Mouse (Mus musculus) ES-Bruce4 (cell line): Measurements from ENCODE around the gene Tbc1d21. TPM values are rescaled to one million over a fixed set of nuclear protein-coding genes. Genes with fewer than 3 reads are reported as not detected.

ENCODE experiments used
- H3K27ac ChIP-seq: 2 replicates; pipeline ENCODE4 v1.5.1; 2012; ENCODE audit warnings: low read length, inconsistent platforms; ENCODE audit not compliant: insufficient read depth
- H3K27me3 ChIP-seq: 2 replicates; pipeline ENCODE4 v1.6.1; 2012; ENCODE audit warnings: mild to moderate bottlenecking, low read length, inconsistent platforms; ENCODE audit not compliant: control insufficient read depth, poor library complexity, insufficient read depth, severe bottlenecking
- H3K36me3 ChIP-seq: 2 replicates; pipeline ENCODE4 v1.6.1; 2012; ENCODE audit warnings: inconsistent platforms, mild to moderate bottlenecking, low read length, moderate library complexity; ENCODE audit not compliant: control insufficient read depth, poor library complexity, insufficient read depth, severe bottlenecking
- H3K4me1 ChIP-seq: one replicate; pipeline ENCODE4 v1.8.1; 2011; ENCODE audit warnings: low read length; ENCODE audit not compliant: control insufficient read depth, insufficient read depth
- H3K4me3 ChIP-seq: 2 replicates; pipeline ENCODE4 v1.5.1; 2011; ENCODE audit warnings: low read depth, mild to moderate bottlenecking, low read length
- H3K9ac ChIP-seq: 2 replicates; pipeline ENCODE4 v1.6.1; 2012; ENCODE audit warnings: low read depth, mild to moderate bottlenecking, inconsistent platforms; ENCODE audit not compliant: poor library complexity, severe bottlenecking
- H3K9me3 ChIP-seq: replicated peaks from 2 replicates; pipeline ENCODE4 v1.6.1; 2012; ENCODE audit warnings: mild to moderate bottlenecking, low read length, inconsistent platforms; ENCODE audit not compliant: control insufficient read depth, poor library complexity, insufficient read depth, severe bottlenecking
- CTCF ChIP-seq: IDR thresholded peaks from one replicate; pipeline ENCODE4 v1.8.1; 2011; ENCODE audit warnings: low read depth, low read length
- EP300 ChIP-seq: IDR thresholded peaks from 2 replicates; pipeline ENCODE4 v1.6.1; 2011; ENCODE audit warnings: low read depth, low read length; ENCODE audit not compliant: insufficient read depth
- POLR2A ChIP-seq: IDR thresholded peaks from one replicate; pipeline ENCODE4 v1.8.1; 2011; ENCODE audit warnings: low read length; ENCODE audit not compliant: insufficient read depth
- polyA plus RNA-seq: library from polyadenylated mRNA; stranded (reverse); fragments of >200 nt; gene quantifications from 2 replicates; pipeline ENCODE4 v1.2.4, GENCODE M21; 2011; ENCODE audit warnings: low read depth; ENCODE audit not compliant: missing spikeins, insufficient read depth, insufficient read length

Tbc1d21 gene
- not detected in 2 replicates for polyA plus RNA-seq

DNA sequence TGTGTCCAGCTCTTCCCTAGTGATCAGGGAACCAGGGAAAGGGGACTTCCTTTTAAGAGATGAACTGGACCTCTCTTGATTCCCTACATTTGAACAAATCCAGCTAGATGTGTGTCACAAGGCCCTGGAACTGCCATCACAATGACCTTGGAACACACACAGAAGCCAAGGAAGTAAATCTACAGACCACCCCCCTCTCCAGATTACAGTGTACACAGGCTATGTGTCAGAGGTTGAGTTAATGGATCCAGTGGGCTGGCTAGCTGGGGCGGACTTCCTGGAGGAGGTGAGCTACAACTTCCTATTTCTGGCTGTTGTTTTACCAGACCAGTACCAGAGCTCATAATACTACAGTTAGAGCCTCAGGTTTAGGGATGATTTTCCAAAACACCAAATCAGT, at the start of gene Tbc1d21:
Gene Tbc1d21 (minus strand): TSS at position 101 of the 400 bp plus-strand sequence.
- TF ChIP-seq EP300 (no peak), CTCF (no peak), POLR2A (no peak)
- H3K36me3 ChIP-seq: no peaks in the 10 kb centered on the region

DNA sequence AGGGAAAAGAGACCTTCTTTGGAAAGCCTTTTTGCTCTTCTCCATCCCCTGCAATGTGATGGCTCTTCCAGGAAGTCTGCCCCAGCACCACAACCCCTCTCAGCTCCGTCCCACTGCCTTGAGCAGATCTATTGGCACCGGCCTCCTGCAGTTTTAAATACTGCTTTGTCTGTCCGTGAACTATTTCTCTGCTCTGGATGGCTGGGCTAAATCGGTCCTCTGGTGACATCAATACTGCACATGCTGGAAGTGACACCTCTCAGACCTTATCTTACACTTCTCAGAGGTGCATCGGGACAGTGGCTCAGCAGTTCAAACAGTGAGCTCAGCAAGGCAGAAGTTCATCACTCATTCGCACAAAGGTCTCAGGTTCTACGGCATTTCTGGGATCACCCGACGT, 41.3 kb upstream of the Tbc1d21 start:
- TF ChIP-seq EP300: no peak
- TF ChIP-seq CTCF: no peak
- TF ChIP-seq POLR2A: no peak
- Histone ChIP-seq H3K4me3 (no peak overlapping the region), H3K36me3 (no peaks in the 10 kb centered on the region)

More for the DNA sequence above, at the start of gene Tbc1d21:
- H3K4me1 ChIP-seq: no peaks in the 10 kb centered on the region
- no peak within 1 kb of the TSS for H3K4me3 ChIP-seq
- no peak within 1 kb of the TSS for H3K27ac ChIP-seq
- H3K27me3 ChIP-seq: no peaks in the 10 kb centered on the region
- no peaks in the 10 kb centered on the region for H3K9me3 ChIP-seq
- H3K9ac ChIP-seq: no peak within 1 kb of the TSS

DNA sequence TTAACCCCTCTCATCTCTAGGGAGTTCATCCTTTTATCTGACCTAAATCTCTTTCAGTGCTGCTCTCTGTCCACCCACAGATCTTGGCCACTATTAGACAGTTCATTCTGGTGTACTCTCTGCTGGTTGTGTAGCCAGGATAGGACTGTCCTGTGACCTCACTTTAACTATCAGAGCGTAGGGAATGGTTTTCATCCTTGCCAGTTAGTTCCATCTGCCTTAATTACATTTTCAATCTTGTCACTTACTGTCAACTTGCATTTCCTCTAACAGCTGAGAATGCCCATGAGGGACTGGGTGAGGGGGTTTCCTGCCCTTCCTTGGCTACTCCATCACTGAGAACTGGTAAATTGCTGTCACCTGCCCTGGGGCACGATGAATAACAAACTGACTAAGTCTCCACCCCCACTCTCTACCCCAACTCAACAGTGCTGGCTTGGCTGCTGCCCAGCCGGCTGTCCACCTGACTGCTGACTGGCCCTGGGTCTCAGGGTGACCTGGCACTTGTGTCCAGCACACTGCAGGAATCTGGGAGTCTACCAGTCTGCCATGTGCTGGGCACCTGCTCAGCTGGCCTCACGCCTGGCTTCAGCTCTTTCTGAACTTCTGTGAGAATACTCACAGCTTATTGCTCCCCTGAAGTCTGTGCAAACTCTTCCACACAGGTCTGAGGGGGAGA, 39.9 kb upstream of the Tbc1d21 start:
- no peak for TF ChIP-seq POLR2A
- TF ChIP-seq EP300: no peak
- H3K9ac ChIP-seq: no peak overlapping the region
- H3K9me3 ChIP-seq: no peaks in the 10 kb centered on the region
- no peaks in the 10 kb centered on the region for H3K27me3 ChIP-seq
- H3K36me3 ChIP-seq: no peaks in the 10 kb centered on the region
- no peak overlapping the region for H3K4me3 ChIP-seq
- H3K4me1 ChIP-seq: no peaks in the 10 kb centered on the region
- H3K27ac ChIP-seq: no peak overlapping the region

More for the DNA sequence above, 41.3 kb upstream of the Tbc1d21 start:
- Histone ChIP-seq H3K9ac (no peak overlapping the region), H3K27ac (no peak overlapping the region), H3K4me1 (no peaks in the 10 kb centered on the region), H3K27me3 (no peaks in the 10 kb centered on the region), H3K9me3 (no peaks in the 10 kb centered on the region)

DNA sequence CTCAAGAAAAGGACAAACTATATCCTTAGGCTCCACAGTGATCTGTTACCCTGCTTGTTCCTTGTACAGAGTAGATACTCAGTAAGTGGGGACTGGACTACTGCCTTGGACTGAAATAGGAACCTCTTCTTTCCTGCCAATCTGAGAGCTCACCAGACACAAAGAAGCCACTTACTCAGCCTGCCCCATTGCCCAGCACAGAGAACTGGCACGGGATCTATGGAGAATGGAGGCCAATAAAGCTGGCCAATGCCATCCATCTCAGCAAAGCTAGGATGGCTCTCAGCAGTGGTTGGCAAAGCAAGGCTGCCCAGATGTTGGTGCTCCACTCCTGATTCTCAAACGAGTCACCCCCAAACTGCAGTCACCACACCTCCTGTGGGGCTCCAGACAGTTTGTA, 39.0 kb upstream of the Tbc1d21 start:
- Histone ChIP-seq H3K27me3 (no peaks in the 10 kb centered on the region), H3K9me3 (no peaks in the 10 kb centered on the region), H3K27ac (no peak overlapping the region), H3K4me1 (no peaks in the 10 kb centered on the region), H3K4me3 (no peak overlapping the region), H3K36me3 (no peaks in the 10 kb centered on the region), H3K9ac (no peak overlapping the region)
- TF ChIP-seq CTCF (no peak), POLR2A (no peak), EP300 (no peak)

DNA sequence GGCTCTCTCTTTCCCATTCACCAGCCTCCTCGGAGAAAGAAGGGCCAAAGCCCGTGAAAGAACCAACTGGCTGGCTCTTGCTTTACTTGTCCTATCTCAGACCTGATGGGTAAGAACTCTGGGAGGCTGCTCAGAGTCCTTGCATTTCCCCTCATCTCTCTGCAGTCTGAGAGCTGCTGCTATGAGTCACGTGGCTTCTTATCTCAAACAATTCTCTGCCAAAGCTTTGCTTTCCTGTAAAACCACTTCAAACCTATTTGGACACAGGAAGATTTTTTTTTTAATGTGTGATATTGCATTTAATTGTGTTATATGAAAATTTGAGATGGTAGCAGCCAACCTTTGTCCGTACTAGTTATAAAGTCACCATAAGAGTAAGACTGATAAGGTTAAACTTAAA, 34.2 kb upstream of the Tbc1d21 start:
- TF ChIP-seq POLR2A (no peak), EP300 (no peak), CTCF (no peak)
- H3K27ac ChIP-seq: no peak overlapping the region
- H3K27me3 ChIP-seq: 0 out of 2 replicates have a peak, but pooled peaks cover 3% of the 10 kb centered on the region
- H3K4me1 ChIP-seq: no peaks in the 10 kb centered on the region
- H3K9me3 ChIP-seq: no peaks in the 10 kb centered on the region
- H3K36me3 ChIP-seq: no peaks in the 10 kb centered on the region
- no peak overlapping the region for H3K9ac ChIP-seq
- no peak overlapping the region for H3K4me3 ChIP-seq

- Histone ChIP-seq H3K4me1 (no peaks in the 10 kb centered on the region), H3K9ac (no peak overlapping the region), H3K27me3 (0 out of 2 replicates have a peak, but pooled peaks cover 3% of the 10 kb centered on the region), H3K9me3 (no peaks in the 10 kb centered on the region), H3K36me3 (no peaks in the 10 kb centered on the region), H3K27ac (no peak overlapping the region), H3K4me3 (no peak overlapping the region)
- TF ChIP-seq EP300: no peak
- TF ChIP-seq POLR2A: no peak
- no peak for TF ChIP-seq CTCF
These were observed 31.3 kb upstream of the Tbc1d21 start for GRCm38 (mm10) chr9:58401371-58402082.
